Comparison of ENCODE assay signal across 19 mouse cellular contexts in genomic region chr11:57771676-57772075, GRCm38 (mm10). TPM values are rescaled to one million over a fixed set of nuclear protein-coding genes. Genes with fewer than 3 reads are reported as not detected.
DNase-seq lines count a peak whose midpoint lies in the region; ATAC-seq lines count a peak whose summit lies in the region.
"Had no signal": no experiment of that assay in that cellular context is flagged by ENCODE, and none has a peak within 500 bp of the region (broad histone marks: within the 10 kb centered on the region; RNA-seq: fewer than 3 reads in every experiment).

No protein-coding gene starts in this region.

- peak; percentile 14 to 15 for DNase-seq in cerebellum, adult 18-20 months
- DNase-seq in left cerebral cortex, postnatal 4 days = peak; percentile 53
- DNase-seq in left cerebral cortex, postnatal 25 days (ENCODE audit: low spot score in 2 of 2) = no peak
- DNase-seq in cerebellum, postnatal 14 days = peak; percentile 72 to 81
- no peak for DNase-seq in lung, postnatal 25 days (ENCODE audit: low spot score)
- no peak for DNase-seq in ovary, postnatal 10 days (ENCODE audit: low spot score)
- DNase-seq: adrenal gland, postnatal 10 days; adrenal gland, postnatal 36 days; B cell, adult 2 months; embryo, embryonic 11 days; gastrocnemius, postnatal 25 days; heart, adult 2 months; heart, postnatal 14 days; heart, postnatal 4 days; kidney, adult 2 months had no signal

- no peak for ATAC-seq in cerebellum, adult (ENCODE audit: insufficient number of reproducible peaks, low FRiP score, low TSS enrichment)
- ATAC-seq: forebrain, embryonic 15.5 days; intestine, postnatal 0 days; Patski had no signal

- intact Hi-C loops in left cerebral cortex, postnatal 4 days (cut with DNase I) = loop anchor here (10.0 kb wide), 3 partner anchors 157 to 1637 kb away; no protein-coding TSS in a partner anchor
- intact Hi-C loops in left cerebral cortex, postnatal 25 days (cut with DNase I) = loop anchor here (10.0 kb wide), 1 partner anchor 1637 kb away; no protein-coding TSS in a partner anchor

RNA-seq across cellular contexts. Expression of gene Sap30l, which starts 29.8 kb away (rescaled TPM):
- total RNA-seq in left cerebral cortex, postnatal 4 days (2021) = 10 to 100 TPM; 32.0 to 35.3 TPM
- 10 to 100 TPM; 50.4 to 50.9 TPM for total RNA-seq in left cerebral cortex, postnatal 25 days (2021)

Comparison
In these comparisons a context has a peak if more than half of its experiments do, and no peak if none do; other contexts are left out.
1. DNase-seq: peak in cerebellum, adult 18-20 months (2 of 2), left cerebral cortex, postnatal 4 days (single experiment) and cerebellum, postnatal 14 days (2 of 2); none in left cerebral cortex, postnatal 25 days (0 of 2), lung, postnatal 25 days (single experiment) and ovary, postnatal 10 days (single experiment).